Mouse (Mus musculus) cortical plate, adult 2 months (tissue): ENCODE results near the gene Dnase2a. TPM values are rescaled to one million over a fixed set of nuclear protein-coding genes. Genes with fewer than 3 reads are reported as not detected.

Source experiments
- H3K27ac ChIP-seq: fragments of 200-500 bp; 2 replicates; pipeline ENCODE4 v1.5.1; 2012; ENCODE audit warnings: low read length, control low read depth, inconsistent platforms; ENCODE audit not compliant: insufficient read depth
- H3K4me1 ChIP-seq: fragments of 200-500 bp; 2 replicates; pipeline ENCODE4 v1.6.1; 2011; ENCODE audit warnings: low read length; ENCODE audit not compliant: control insufficient read depth, insufficient read depth
- H3K4me3 ChIP-seq: fragments of 200-500 bp; 2 replicates; pipeline ENCODE4 v1.5.1; 2011; ENCODE audit warnings: mild to moderate bottlenecking, low read length, control low read depth; ENCODE audit not compliant: insufficient read depth
- CTCF ChIP-seq: fragments of 200-500 bp; IDR thresholded peaks from 2 replicates; pipeline ENCODE4 v1.5.1; 2011; ENCODE audit warnings: mild to moderate bottlenecking, control low read depth, low read length; ENCODE audit not compliant: insufficient read depth; ENCODE audit errors: extremely low read depth
- POLR2A ChIP-seq: fragments of 200-500 bp; IDR thresholded peaks from 2 replicates; pipeline ENCODE4 v1.6.1; 2011; ENCODE audit warnings: mild to moderate bottlenecking, low read length, control low read depth; ENCODE audit not compliant: insufficient read depth; ENCODE audit errors: extremely low read depth
- polyA plus RNA-seq: library from polyadenylated mRNA; depleted of rRNA; stranded (reverse); fragments of >200 nt; gene quantifications from 2 replicates; pipeline ENCODE4 v1.2.3, GENCODE M21; 2012; rRNA removed

Dnase2a gene
- polyA plus RNA-seq, 1 experiment, result 6.1 TPM

GRCm38 (mm10) chr8:84967532-84968304 is 59.4 kb downstream of the Dnase2a start:
- Histone ChIP-seq H3K4me1 (peaks cover 9% of the 10 kb centered on the region; the same call in 1 of the 2 replicates), H3K4me3 (no peak overlapping the region), H3K27ac (no peak overlapping the region)
- TF ChIP-seq CTCF (no peak), POLR2A (no peak)

GRCm38 (mm10) chr8:84968650-84969049 is 60.3 kb downstream of the Dnase2a start:
- H3K4me3 ChIP-seq, result peak overlapping the region; percentile 72; the same call in 1 of the 2 replicates
- TF ChIP-seq CTCF (no peak), POLR2A (no peak)

DNA sequence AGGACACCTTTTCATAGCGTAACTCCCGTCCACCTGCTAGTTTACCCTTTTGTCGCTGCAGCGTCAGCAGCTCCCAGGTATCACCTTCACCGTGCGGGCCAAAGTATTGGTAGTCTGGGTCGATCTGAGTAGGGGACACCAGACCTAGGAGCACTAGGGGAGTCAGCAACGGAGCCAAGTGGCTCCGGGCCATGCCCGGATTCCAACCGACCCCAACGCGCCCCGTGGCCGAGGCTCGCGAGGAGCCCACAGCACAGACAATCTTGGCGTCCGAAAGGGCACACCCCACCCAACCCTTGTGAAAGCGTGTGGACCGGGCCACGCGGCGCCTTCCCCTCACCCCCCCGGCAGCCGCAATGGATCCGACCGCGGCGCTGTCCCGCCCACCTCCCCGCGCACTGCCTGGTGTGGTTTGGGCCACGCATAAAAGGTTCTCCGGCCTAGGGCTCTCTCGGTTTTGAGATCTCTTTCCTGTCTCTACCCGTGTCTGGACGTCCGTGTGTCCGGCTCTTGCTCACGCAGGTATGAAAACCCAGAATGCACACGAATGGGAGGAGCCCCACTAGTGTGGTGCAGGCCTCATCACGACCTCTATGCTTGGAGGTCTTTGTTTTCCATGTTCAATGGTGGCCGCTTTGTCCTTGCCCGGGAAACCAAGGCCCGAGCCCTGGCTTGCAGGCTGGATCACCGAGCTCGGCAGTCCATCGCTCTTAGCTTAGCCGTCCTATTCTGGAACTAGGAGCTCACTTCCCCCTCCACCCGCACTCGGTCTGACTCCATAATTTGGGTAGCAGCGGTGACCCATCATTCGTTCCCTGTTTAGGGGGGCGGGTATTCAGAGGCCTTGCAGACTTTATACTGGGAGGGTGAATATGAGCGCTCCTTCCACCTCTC is 61.1 kb downstream of the Dnase2a start, which contains the start of the genes Gm49661, Prdx2 and Rnaseh2a:
Gm49661 (minus strand) TSS at position 193 of the 894 bp plus-strand sequence.
Prdx2 (plus strand) TSS at position 347 of the 894 bp plus-strand sequence.
Rnaseh2a (minus strand) TSS at position 527 of the 894 bp plus-strand sequence.
- Histone ChIP-seq H3K27ac (peak within 1 kb of the TSS; percentile 58), H3K4me1 (peaks cover 9% of the 10 kb centered on the region; the same call in 1 of the 2 replicates), H3K4me3 (peak within 1 kb of the TSS; percentile 72)
- TF ChIP-seq CTCF, result no peak
- peak; percentile 94 for TF ChIP-seq POLR2A

More at GRCm38 (mm10) chr8:84968650-84969049, 60.3 kb downstream of the Dnase2a start:
- no peak overlapping the region for H3K27ac ChIP-seq
- H3K4me1 ChIP-seq, result peaks cover 9% of the 10 kb centered on the region; the same call in 1 of the 2 replicates

DNA sequence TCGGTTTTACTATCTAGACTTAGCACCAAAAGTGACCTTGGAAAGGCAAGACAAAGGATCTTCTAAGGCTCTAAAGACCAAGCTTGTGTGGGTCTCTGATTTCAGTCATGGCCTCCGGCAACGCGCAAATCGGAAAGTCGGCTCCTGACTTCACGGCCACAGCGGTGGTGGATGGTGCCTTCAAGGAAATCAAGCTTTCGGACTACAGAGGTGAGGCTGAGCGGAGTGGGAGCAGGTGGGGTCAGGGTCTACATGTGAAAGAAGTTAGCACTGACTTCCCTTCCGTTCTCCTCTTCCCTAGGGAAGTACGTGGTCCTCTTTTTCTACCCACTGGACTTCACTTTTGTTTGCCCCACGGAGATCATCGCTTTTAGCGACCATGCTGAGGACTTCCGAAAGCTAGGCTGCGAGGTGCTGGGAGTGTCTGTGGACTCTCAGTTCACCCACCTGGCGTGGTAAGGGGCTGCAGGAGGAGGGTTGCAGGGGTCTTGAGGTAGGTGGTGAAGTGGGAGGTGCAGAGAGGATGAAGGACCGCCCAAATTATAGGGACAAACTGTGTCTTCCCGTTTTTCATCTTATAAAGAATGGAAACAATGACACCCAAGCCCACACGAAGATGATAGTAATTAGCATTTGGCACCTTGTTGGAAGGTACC is 61.9 kb downstream of the Dnase2a start:
- Histone ChIP-seq H3K4me3 (peak overlapping the region; percentile 72), H3K4me1 (peaks cover 6% of the 10 kb centered on the region; the same call in 1 of the 2 replicates), H3K27ac (peak overlapping the region; percentile 9; the same call in 1 of the 2 replicates)
- TF ChIP-seq CTCF (no peak), POLR2A (no peak)

DNA sequence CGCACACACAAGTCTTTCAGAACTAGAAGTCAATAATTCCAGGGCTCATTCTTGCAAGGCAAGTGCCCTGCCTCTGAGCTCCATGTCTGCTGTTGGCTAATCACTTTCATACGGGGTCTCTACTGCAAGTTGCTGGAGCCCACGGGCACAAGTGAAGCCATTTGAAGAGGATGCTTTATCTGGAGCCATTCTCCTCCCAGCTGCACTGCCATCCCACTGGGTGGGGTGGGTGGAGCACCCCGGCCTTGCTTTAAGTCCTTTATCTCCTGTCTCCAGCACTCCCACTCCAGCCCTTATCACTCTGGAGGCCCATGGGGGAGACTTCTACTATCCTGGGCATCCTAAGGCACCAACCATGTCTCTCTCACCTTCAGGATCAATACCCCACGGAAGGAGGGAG is 62.6 kb downstream of the Dnase2a start:
- no peak overlapping the region for H3K27ac ChIP-seq
- no peak for TF ChIP-seq CTCF
- no peak for TF ChIP-seq POLR2A
- no peak overlapping the region; the same call in 1 of the 2 replicates for H3K4me3 ChIP-seq
- peaks cover 6% of the 10 kb centered on the region; the same call in 1 of the 2 replicates for H3K4me1 ChIP-seq

Other genes starting within 250 kb of the Dnase2a start
- gene Ier2, start 245.7 kb upstream of the Dnase2a start, polyA plus RNA-seq, result 9.6 and 13.4 TPM in 2 replicates
- 145 and 185 TPM in 2 replicates for gene Trmt1, start 222.3 kb upstream of the Dnase2a start, polyA plus RNA-seq
- 86.5 and 86.7 TPM in 2 replicates for gene Nacc1, start 220.7 kb upstream of the Dnase2a start, polyA plus RNA-seq
- 3.3 and 3.4 TPM in 2 replicates for gene Lyl1, start 207.1 kb upstream of the Dnase2a start, polyA plus RNA-seq
- gene G430095P16Rik, start 185.6 kb upstream of the Dnase2a start, polyA plus RNA-seq, result 0.30 and 0.42 TPM in 2 replicates
- gene Nfix, start 108.2 kb upstream of the Dnase2a start, polyA plus RNA-seq, result 82.8 and 89.1 TPM in 2 replicates
- gene Dand5, start 85.7 kb upstream of the Dnase2a start, polyA plus RNA-seq, result 14.9 and 16.0 TPM in 2 replicates
- gene Gadd45gip1, start 77.0 kb upstream of the Dnase2a start, polyA plus RNA-seq, result 26.0 and 31.2 TPM in 2 replicates
- gene Rad23a, start 67.9 kb upstream of the Dnase2a start, polyA plus RNA-seq, result 84.7 and 85.9 TPM in 2 replicates
- gene Calr, start 61.6 kb upstream of the Dnase2a start, polyA plus RNA-seq, result 437 and 467 TPM in 2 replicates
- 58.7 and 60.4 TPM in 2 replicates for gene Farsa, start 51.6 kb upstream of the Dnase2a start, polyA plus RNA-seq
- gene Syce2, start 36.4 kb upstream of the Dnase2a start, polyA plus RNA-seq, result 3.7 and 4.2 TPM in 2 replicates
- 81.5 and 91.9 TPM in 2 replicates for gene Gcdh, start 14.6 kb upstream of the Dnase2a start, polyA plus RNA-seq
- gene Klf1, start 6.6 kb upstream of the Dnase2a start, polyA plus RNA-seq, result 0.23 and 0.35 TPM in 2 replicates
- gene Mast1, start 28.8 kb downstream of the Dnase2a start, polyA plus RNA-seq, result 76.0 and 79.7 TPM in 2 replicates
- 6.0 and 6.1 TPM in 2 replicates for gene Rtbdn, start 38.4 kb downstream of the Dnase2a start, polyA plus RNA-seq
- gene Gm49661, start 60.9 kb downstream of the Dnase2a start, polyA plus RNA-seq, result not detected in 2 replicates
- 287 TPM in 2 replicates for gene Prdx2, start 61.0 kb downstream of the Dnase2a start, polyA plus RNA-seq
- gene Rnaseh2a, start 61.2 kb downstream of the Dnase2a start, polyA plus RNA-seq, result 37.3 and 37.7 TPM in 2 replicates
- gene Junb, start 70.2 kb downstream of the Dnase2a start, polyA plus RNA-seq, result 57.5 and 81.7 TPM in 2 replicates
- 15.6 and 19.2 TPM in 2 replicates for gene Hook2, start 82.0 kb downstream of the Dnase2a start, polyA plus RNA-seq
- not detected in 2 replicates for gene Best2, start 106.0 kb downstream of the Dnase2a start, polyA plus RNA-seq
- gene Asna1, start 116.7 kb downstream of the Dnase2a start, polyA plus RNA-seq, result 267 and 268 TPM in 2 replicates
- 118 and 119 TPM in 2 replicates for gene Trir, start 118.3 kb downstream of the Dnase2a start, polyA plus RNA-seq
- gene Tnpo2, start 128.4 kb downstream of the Dnase2a start, polyA plus RNA-seq, result 110 and 112 TPM in 2 replicates
- gene Fbxw9, start 151.5 kb downstream of the Dnase2a start, polyA plus RNA-seq, result 45.1 and 45.8 TPM in 2 replicates
- not detected in 2 replicates for gene Gm5741, start 159.4 kb downstream of the Dnase2a start, polyA plus RNA-seq
- 70.6 and 74.6 TPM in 2 replicates for gene Dhps, start 163.2 kb downstream of the Dnase2a start, polyA plus RNA-seq
- 120 and 139 TPM in 2 replicates for gene Wdr83os, start 172.2 kb downstream of the Dnase2a start, polyA plus RNA-seq
- gene Wdr83, start 172.7 kb downstream of the Dnase2a start, polyA plus RNA-seq, result 54.7 and 56.4 TPM in 2 replicates
- gene Man2b1, start 174.7 kb downstream of the Dnase2a start, polyA plus RNA-seq, result 49.2 and 50.1 TPM in 2 replicates
- gene Zfp791, start 214.5 kb downstream of the Dnase2a start, polyA plus RNA-seq, result 3.7 and 4.2 TPM in 2 replicates
- gene Cks1brt, start 243.4 kb downstream of the Dnase2a start, polyA plus RNA-seq, result not detected in 2 replicates